Mouse (Mus musculus) embryonic fibroblast, embryonic 13.5 days (primary cell): ENCODE measurements at regions not wholly inside any gene's neighbourhood (a gene's known extent, or its start where the extent isn't known, plus 50 kb on each side); places are given as distances from the start of the nearest gene placed in this dataset.

ENCODE experiments used
- CTCF ChIP-seq: IDR thresholded peaks from 2 replicates; pipeline ENCODE4 v1.5.1; 2011; ENCODE audit warnings: mild to moderate bottlenecking, control low read depth, low read length, moderate library complexity, borderline replicate concordance; ENCODE audit not compliant: insufficient read depth
- POLR2A ChIP-seq: IDR thresholded peaks from 2 replicates; pipeline ENCODE4 v1.6.1; 2011; ENCODE audit warnings: low read depth, mild to moderate bottlenecking, control low read depth, low read length, moderate library complexity

DNA sequence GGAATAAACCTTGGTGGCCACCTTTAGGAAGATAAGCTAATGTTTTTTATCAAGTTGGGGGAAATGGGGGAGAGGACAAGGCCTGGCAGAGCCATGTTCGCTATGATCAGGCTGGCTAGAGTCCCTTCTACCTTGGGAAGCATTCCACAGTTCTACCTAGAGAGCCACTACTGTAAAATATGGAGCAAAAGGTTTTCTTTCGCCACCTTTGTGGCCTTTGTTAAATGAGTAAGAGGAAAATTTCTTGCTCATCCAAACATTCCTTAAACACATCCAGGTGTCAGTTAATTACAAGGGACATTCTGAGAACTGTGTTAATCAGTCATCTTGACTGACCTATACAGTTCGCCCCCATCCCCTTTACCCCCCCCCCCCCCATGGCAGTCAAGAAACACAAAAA, 313.9 kb downstream of the Mctp2 start:
- no peak for TF ChIP-seq POLR2A
- no peak for TF ChIP-seq CTCF
